Mouse (Mus musculus): ENCODE results near the gene Aurkb. TPM values are rescaled to one million over a fixed set of nuclear protein-coding genes. Genes with fewer than 3 reads are reported as not detected.

Gene Aurkb
- polyA plus RNA-seq, 1 experiment, result 108 TPM

GRCm38 (mm10) chr11:69034585-69034984 is 10.9 kb upstream of the Aurkb start:
- no peak overlapping the region for H3K4me3 ChIP-seq (ENCODE audit: low read depth, low read length)
- H3K9ac ChIP-seq (ENCODE audit: low read depth, poor library complexity, severe bottlenecking), result no peak overlapping the region
- peak overlapping the region; percentile 37; the same call in 1 of the 2 replicates for H3K27ac ChIP-seq (ENCODE audit: insufficient read depth, low read length)
- no peak for TF ChIP-seq CTCF (IDR thresholded peaks at IDR 0.05; ENCODE audit: low read depth, low read length)
- no peak for TF ChIP-seq POLR2A (IDR thresholded peaks at IDR 0.05; ENCODE audit: insufficient read depth, low read length)
- TF ChIP-seq EP300 (IDR thresholded peaks at IDR 0.05; ENCODE audit: insufficient read depth, low read depth, low read length), result no peak
- H3K27me3 ChIP-seq (ENCODE audit: control insufficient read depth, insufficient read depth, low read length, poor library complexity, severe bottlenecking), result no peaks in the 10 kb centered on the region
- H3K9me3 ChIP-seq (replicated peaks; ENCODE audit: control insufficient read depth, insufficient read depth, low read length, poor library complexity, severe bottlenecking), result no peaks in the 10 kb centered on the region
- peaks cover 58% of the 10 kb centered on the region for H3K36me3 ChIP-seq (ENCODE audit: control insufficient read depth, insufficient read depth, low read length, poor library complexity, severe bottlenecking)
- H3K4me1 ChIP-seq (ENCODE audit: control insufficient read depth, insufficient read depth, low read length), result no peaks in the 10 kb centered on the region

GRCm38 (mm10) chr11:69035411-69035810 is 10.0 kb upstream of the Aurkb start:
- no peaks in the 10 kb centered on the region for H3K9me3 ChIP-seq (replicated peaks; ENCODE audit: control insufficient read depth, insufficient read depth, low read length, poor library complexity, severe bottlenecking)
- no peak for TF ChIP-seq CTCF (IDR thresholded peaks at IDR 0.05; ENCODE audit: low read depth, low read length)
- no peak for TF ChIP-seq POLR2A (IDR thresholded peaks at IDR 0.05; ENCODE audit: insufficient read depth, low read length)
- TF ChIP-seq EP300 (IDR thresholded peaks at IDR 0.05; ENCODE audit: insufficient read depth, low read depth, low read length), result no peak
- H3K27ac ChIP-seq (ENCODE audit: insufficient read depth, low read length), result peak overlapping the region; percentile 69
- H3K36me3 ChIP-seq (ENCODE audit: control insufficient read depth, insufficient read depth, low read length, poor library complexity, severe bottlenecking), result peaks cover 49% of the 10 kb centered on the region
- H3K4me3 ChIP-seq (ENCODE audit: low read depth, low read length), result peak overlapping the region; percentile 41
- peak overlapping the region; percentile 37; the same call in 1 of the 2 replicates for H3K9ac ChIP-seq (ENCODE audit: low read depth, poor library complexity, severe bottlenecking)
- no peaks in the 10 kb centered on the region for H3K27me3 ChIP-seq (ENCODE audit: control insufficient read depth, insufficient read depth, low read length, poor library complexity, severe bottlenecking)
- H3K4me1 ChIP-seq (ENCODE audit: control insufficient read depth, insufficient read depth, low read length), result no peaks in the 10 kb centered on the region

- Histone ChIP-seq H3K9ac (ENCODE audit: low read depth, poor library complexity, severe bottlenecking) (peak overlapping the region; percentile 37; the same call in 1 of the 2 replicates), H3K36me3 (ENCODE audit: control insufficient read depth, insufficient read depth, low read length, poor library complexity, severe bottlenecking) (peaks cover 45% of the 10 kb centered on the region), H3K4me1 (ENCODE audit: control insufficient read depth, insufficient read depth, low read length) (no peaks in the 10 kb centered on the region), H3K27ac (ENCODE audit: insufficient read depth, low read length) (peak overlapping the region; percentile 69), H3K4me3 (ENCODE audit: low read depth, low read length) (peak overlapping the region; percentile 41), H3K27me3 (ENCODE audit: control insufficient read depth, insufficient read depth, low read length, poor library complexity, severe bottlenecking) (no peaks in the 10 kb centered on the region), H3K9me3 (replicated peaks; ENCODE audit: control insufficient read depth, insufficient read depth, low read length, poor library complexity, severe bottlenecking) (no peaks in the 10 kb centered on the region)
- TF ChIP-seq CTCF (IDR thresholded peaks at IDR 0.05; ENCODE audit: low read depth, low read length) (peak; percentile 92), POLR2A (IDR thresholded peaks at IDR 0.05; ENCODE audit: insufficient read depth, low read length) (no peak), EP300 (IDR thresholded peaks at IDR 0.05; ENCODE audit: insufficient read depth, low read depth, low read length) (no peak)
Observed at GRCm38 (mm10) chr11:69035849-69036248, 9.6 kb upstream of the Aurkb start.

GRCm38 (mm10) chr11:69036486-69037230 is 8.8 kb upstream of the Aurkb start:
- Histone ChIP-seq H3K27ac (ENCODE audit: insufficient read depth, low read length) (peak overlapping the region; percentile 24), H3K9ac (ENCODE audit: low read depth, poor library complexity, severe bottlenecking) (peak overlapping the region; percentile 62), H3K4me1 (ENCODE audit: control insufficient read depth, insufficient read depth, low read length) (no peaks in the 10 kb centered on the region), H3K27me3 (ENCODE audit: control insufficient read depth, insufficient read depth, low read length, poor library complexity, severe bottlenecking) (no peaks in the 10 kb centered on the region), H3K4me3 (ENCODE audit: low read depth, low read length) (peak overlapping the region; percentile 85), H3K9me3 (replicated peaks; ENCODE audit: control insufficient read depth, insufficient read depth, low read length, poor library complexity, severe bottlenecking) (no peaks in the 10 kb centered on the region), H3K36me3 (ENCODE audit: control insufficient read depth, insufficient read depth, low read length, poor library complexity, severe bottlenecking) (peaks cover 37% of the 10 kb centered on the region)
- 0 out of 2 replicates have a peak, but pooled peaks have one; percentile 37 for TF ChIP-seq EP300 (IDR thresholded peaks at IDR 0.05; ENCODE audit: insufficient read depth, low read depth, low read length)
- TF ChIP-seq POLR2A (IDR thresholded peaks at IDR 0.05; ENCODE audit: insufficient read depth, low read length), result no peak

- peaks cover 31% of the 10 kb centered on the region for H3K36me3 ChIP-seq (ENCODE audit: control insufficient read depth, insufficient read depth, low read length, poor library complexity, severe bottlenecking)
- H3K4me1 ChIP-seq (ENCODE audit: control insufficient read depth, insufficient read depth, low read length), result no peaks in the 10 kb centered on the region
- no peak for TF ChIP-seq EP300 (IDR thresholded peaks at IDR 0.05; ENCODE audit: insufficient read depth, low read depth, low read length)
- no peak for TF ChIP-seq POLR2A (IDR thresholded peaks at IDR 0.05; ENCODE audit: insufficient read depth, low read length)
- TF ChIP-seq CTCF (IDR thresholded peaks at IDR 0.05; ENCODE audit: low read depth, low read length), result no peak
- H3K27me3 ChIP-seq (ENCODE audit: control insufficient read depth, insufficient read depth, low read length, poor library complexity, severe bottlenecking), result no peaks in the 10 kb centered on the region
- no peaks in the 10 kb centered on the region for H3K9me3 ChIP-seq (replicated peaks; ENCODE audit: control insufficient read depth, insufficient read depth, low read length, poor library complexity, severe bottlenecking)
- H3K27ac ChIP-seq (ENCODE audit: insufficient read depth, low read length), result peak overlapping the region; percentile 21
- H3K4me3 ChIP-seq (ENCODE audit: low read depth, low read length), result peak overlapping the region; percentile 85
- H3K9ac ChIP-seq (ENCODE audit: low read depth, poor library complexity, severe bottlenecking), result peak overlapping the region; percentile 62
Observed at GRCm38 (mm10) chr11:69037231-69038061, 8.0 kb upstream of the Aurkb start.
